Mouse (Mus musculus) cerebellum, adult 2 months (tissue): ENCODE measurements around the gene Vav1.

Source experiments
- CTCF ChIP-seq: fragments of 200-500 bp; IDR thresholded peaks from 2 replicates; pipeline ENCODE4 v1.5.1; 2011; ENCODE audit warnings: low read depth, mild to moderate bottlenecking, control low read depth, low read length, moderate library complexity, borderline replicate concordance; ENCODE audit not compliant: insufficient read depth
- POLR2A ChIP-seq: fragments of 200-500 bp; IDR thresholded peaks from 2 replicates; pipeline ENCODE4 v1.6.1; 2011; ENCODE audit warnings: low read length, control low read depth, borderline replicate concordance; ENCODE audit not compliant: insufficient read depth

- TF ChIP-seq CTCF (no peak), POLR2A (no peak)
Measured at GRCm38 (mm10) chr17:57278537-57278936, 363 bp upstream of the Vav1 start.
